Mouse (Mus musculus): ENCODE measurements around the gene Gm10717. TPM values are rescaled to one million over a fixed set of nuclear protein-coding genes. Genes with fewer than 3 reads are reported as not detected.
"Not testable (repeated sequence)": the region's sequence is repeated elsewhere in the genome, so short reads cannot be mapped to it uniquely, and the experiment has no call there.

Gm10717 gene
- not detected for total RNA-seq (2018; cell fraction: chromatin; rRNA removed)
- not detected for total RNA-seq (2018; cell fraction: cytosol; rRNA removed)
- total RNA-seq (2018; cell fraction: nucleus; rRNA removed), result under 1 TPM in 1 of 26 experiments, not detected in 25; 0.90 TPM
- polyA plus RNA-seq (2018), result not detected in 3 replicates

DNA sequence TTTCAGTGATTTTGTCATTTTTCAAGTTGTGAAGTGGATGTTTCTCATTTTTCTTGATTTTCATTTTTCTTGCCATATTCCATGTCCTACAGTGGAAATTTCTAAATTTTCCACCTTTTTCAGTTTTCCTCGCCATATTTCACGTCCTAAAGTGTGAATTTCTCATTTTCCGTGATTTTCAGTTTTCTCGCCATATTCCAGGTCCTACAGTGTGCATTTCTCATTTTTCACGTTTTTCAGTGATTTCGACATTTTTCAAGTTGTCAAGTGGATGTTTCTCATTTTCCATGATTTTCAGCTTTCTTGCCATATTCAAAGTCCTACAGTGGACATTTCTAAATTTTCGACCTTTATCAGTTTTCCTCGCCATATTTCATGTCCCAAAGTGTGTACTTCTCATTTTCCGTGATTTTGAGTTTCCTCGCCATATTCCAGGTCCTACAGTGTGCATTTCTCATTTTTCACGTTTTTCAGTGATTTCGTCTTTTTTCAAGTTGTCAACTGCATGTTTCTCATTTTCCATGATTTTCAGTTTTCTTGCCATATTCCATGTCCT, at the start of gene Gm10717:
Gm10717 (plus strand) TSS at position 506 of the 556 bp plus-strand sequence.
- 72% methylated on average over 12 of the region's 12 CpGs for WGBS (ENCODE audit: missing documents)
- not testable (repeated sequence) for H3K36me3 ChIP-seq (ENCODE audit: inconsistent target); H3K27ac ChIP-seq; H3K4me3 ChIP-seq (ENCODE audit: inconsistent target); H3K79me2 ChIP-seq (ENCODE audit: inconsistent target)

GRCm38 (mm10) chr9:3000445-3000972, 24.7 kb upstream of the Gm10717 start, which contains the start of gene Gm10722:
Gene Gm10722 (plus strand): TSS chr9:3000922.
- not testable (repeated sequence) for H3K36me3 ChIP-seq (ENCODE audit: inconsistent target); H3K4me3 ChIP-seq (ENCODE audit: inconsistent target); H3K79me2 ChIP-seq (ENCODE audit: inconsistent target); H3K27ac ChIP-seq
- WGBS (ENCODE audit: missing documents), result 75% methylated on average over 12 of the region's 12 CpGs

GRCm38 (mm10) chr9:3001006-3001405, 24.2 kb upstream of the Gm10717 start:
- not testable (repeated sequence) for H3K4me3 ChIP-seq (ENCODE audit: inconsistent target); H3K27ac ChIP-seq; H3K36me3 ChIP-seq (ENCODE audit: inconsistent target); H3K79me2 ChIP-seq (ENCODE audit: inconsistent target)
- 70% methylated on average over 8 of the region's 8 CpGs for WGBS (ENCODE audit: missing documents)

GRCm38 (mm10) chr9:3001948-3002659, 23.1 kb upstream of the Gm10717 start:
- not testable (repeated sequence) for H3K79me2 ChIP-seq (ENCODE audit: inconsistent target); H3K27ac ChIP-seq; H3K4me3 ChIP-seq (ENCODE audit: inconsistent target); H3K36me3 ChIP-seq (ENCODE audit: inconsistent target)
- WGBS (ENCODE audit: missing documents), result 77% methylated on average over 11 of the region's 11 CpGs

- whole genome bisulfite sequencing (ENCODE audit: missing documents), result 78% methylated on average over 9 of the region's 14 CpGs
- H3K36me3 ChIP-seq (ENCODE audit: inconsistent target); H3K27ac ChIP-seq; H3K79me2 ChIP-seq (ENCODE audit: inconsistent target); H3K4me3 ChIP-seq (ENCODE audit: inconsistent target): not testable (repeated sequence)
Observed at GRCm38 (mm10) chr9:3002794-3003396, 22.3 kb upstream of the Gm10717 start, which contains the start of gene Gm11168. Gene Gm11168 (plus strand): TSS chr9:3003346.

DNA sequence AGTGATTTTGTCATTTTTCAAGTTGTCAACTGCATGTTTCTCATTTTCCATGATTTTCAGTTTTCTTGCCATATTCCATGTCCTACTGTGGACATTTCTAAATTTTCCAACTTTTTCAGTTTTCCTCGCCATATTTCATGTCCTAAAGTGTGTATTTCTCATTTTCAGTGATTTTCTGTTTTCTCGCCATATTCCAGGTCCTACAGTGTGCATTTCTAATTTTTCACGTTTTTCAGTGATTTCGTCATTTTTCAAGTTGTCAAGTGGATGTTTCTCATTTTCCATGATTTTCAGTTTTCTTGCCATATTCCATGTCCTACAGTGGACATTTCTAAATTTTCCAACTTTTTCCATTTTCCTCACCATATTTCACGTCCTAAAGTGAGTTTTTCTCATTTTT, 19.0 kb upstream of the Gm10717 start:
- not testable (repeated sequence) for H3K36me3 ChIP-seq (ENCODE audit: inconsistent target); H3K27ac ChIP-seq; H3K4me3 ChIP-seq (ENCODE audit: inconsistent target); H3K79me2 ChIP-seq (ENCODE audit: inconsistent target)
- WGBS (ENCODE audit: missing documents), result 76% methylated on average over 5 of the region's 5 CpGs

- not testable (repeated sequence) for H3K36me3 ChIP-seq (ENCODE audit: inconsistent target); H3K4me3 ChIP-seq (ENCODE audit: inconsistent target); H3K27ac ChIP-seq; H3K79me2 ChIP-seq (ENCODE audit: inconsistent target)
- WGBS (ENCODE audit: missing documents), result 76% methylated on average over 7 of the region's 8 CpGs
Observed at GRCm38 (mm10) chr9:3006636-3007035, 18.6 kb upstream of the Gm10717 start.

DNA sequence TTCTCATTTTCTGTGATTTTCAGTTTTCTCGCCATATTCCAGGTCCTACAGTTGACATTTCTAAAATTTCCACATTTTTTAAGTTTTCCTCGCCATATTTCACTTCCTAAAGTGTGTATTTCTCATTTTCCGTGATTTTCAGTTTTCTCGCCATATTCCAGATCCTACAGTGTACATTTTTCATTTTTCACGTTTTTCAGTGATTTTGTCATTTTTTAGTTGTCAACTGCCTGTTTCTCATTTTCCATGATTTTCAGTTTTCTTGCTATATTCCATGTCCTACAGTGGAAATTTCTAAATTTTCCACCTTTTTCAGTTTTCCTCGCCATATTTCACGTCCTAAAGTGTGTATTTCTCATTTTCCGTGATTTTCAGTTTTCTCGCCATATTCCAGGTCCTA, 17.9 kb upstream of the Gm10717 start:
- 77% methylated on average over 9 of the region's 9 CpGs for WGBS (ENCODE audit: missing documents)
- H3K36me3 ChIP-seq (ENCODE audit: inconsistent target); H3K27ac ChIP-seq; H3K4me3 ChIP-seq (ENCODE audit: inconsistent target); H3K79me2 ChIP-seq (ENCODE audit: inconsistent target): not testable (repeated sequence)

- H3K79me2 ChIP-seq (ENCODE audit: inconsistent target); H3K27ac ChIP-seq; H3K36me3 ChIP-seq (ENCODE audit: inconsistent target); H3K4me3 ChIP-seq (ENCODE audit: inconsistent target): not testable (repeated sequence)
- WGBS (ENCODE audit: missing documents), result no CpG with 5 or more reads among the region's 5 CpGs
Observed at GRCm38 (mm10) chr9:3009331-3009730, 15.9 kb upstream of the Gm10717 start.

DNA sequence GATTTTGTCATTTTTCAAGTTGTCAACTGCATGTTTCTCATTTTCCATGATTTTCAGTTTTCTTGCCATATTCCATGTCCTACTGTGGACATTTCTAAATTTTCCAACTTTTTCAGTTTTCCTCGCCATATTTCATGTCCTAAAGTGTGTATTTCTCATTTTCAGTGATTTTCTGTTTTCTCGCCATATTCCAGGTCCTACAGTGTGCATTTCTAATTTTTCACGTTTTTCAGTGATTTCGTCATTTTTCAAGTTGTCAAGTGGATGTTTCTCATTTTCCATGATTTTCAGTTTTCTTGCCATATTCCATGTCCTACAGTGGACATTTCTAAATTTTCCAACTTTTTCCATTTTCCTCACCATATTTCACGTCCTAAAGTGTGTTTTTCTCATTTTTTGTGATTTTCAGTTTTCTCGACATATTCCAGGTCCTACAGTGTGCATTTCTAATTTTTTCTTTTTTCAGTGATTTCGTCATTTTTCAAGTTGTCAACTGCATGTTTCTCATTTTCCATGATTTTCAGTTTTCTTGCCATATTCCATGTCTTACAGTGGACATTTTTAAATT, 13.1 kb upstream of the Gm10717 start:
- not testable (repeated sequence) for H3K36me3 ChIP-seq (ENCODE audit: inconsistent target); H3K4me3 ChIP-seq (ENCODE audit: inconsistent target); H3K79me2 ChIP-seq (ENCODE audit: inconsistent target); H3K27ac ChIP-seq
- 80% methylated on average over 4 of the region's 7 CpGs for WGBS (ENCODE audit: missing documents)

- H3K27ac ChIP-seq; H3K4me3 ChIP-seq (ENCODE audit: inconsistent target); H3K36me3 ChIP-seq (ENCODE audit: inconsistent target); H3K79me2 ChIP-seq (ENCODE audit: inconsistent target): not testable (repeated sequence)
- WGBS (ENCODE audit: missing documents), result 43% methylated on average over 1 of the region's 11 CpGs
Observed at GRCm38 (mm10) chr9:3012733-3013279, 12.4 kb upstream of the Gm10717 start, which contains the start of gene Gm10721. Gene Gm10721 (plus strand): TSS chr9:3013140.

DNA sequence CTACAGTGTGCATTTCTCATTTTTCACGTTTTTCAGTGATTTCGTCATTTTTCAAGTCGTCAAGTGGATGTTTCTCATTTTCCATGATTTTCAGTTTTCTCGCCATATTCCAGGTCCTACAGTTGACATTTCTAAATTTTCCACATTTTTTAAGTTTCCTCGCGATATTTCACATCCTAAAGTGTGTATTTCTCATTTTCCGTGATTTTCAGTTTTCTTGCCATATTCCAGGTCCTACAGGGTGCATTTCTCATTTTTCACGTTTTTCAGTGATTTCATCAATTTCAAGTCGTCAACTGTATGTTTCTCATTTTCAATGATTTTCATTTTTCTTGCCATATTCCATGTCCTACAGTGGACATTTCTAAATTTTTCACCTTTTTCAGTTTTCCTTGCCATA, 9.9 kb upstream of the Gm10717 start, which contains the start of gene Gm10720:
Gm10720 (plus strand) TSS at position 301 of the 400 bp plus-strand sequence.
- not testable (repeated sequence) for H3K4me3 ChIP-seq (ENCODE audit: inconsistent target); H3K79me2 ChIP-seq (ENCODE audit: inconsistent target); H3K36me3 ChIP-seq (ENCODE audit: inconsistent target); H3K27ac ChIP-seq
- 60% methylated on average over 9 of the region's 9 CpGs for WGBS (ENCODE audit: missing documents)

- H3K36me3 ChIP-seq (ENCODE audit: inconsistent target); H3K79me2 ChIP-seq (ENCODE audit: inconsistent target); H3K4me3 ChIP-seq (ENCODE audit: inconsistent target); H3K27ac ChIP-seq: not testable (repeated sequence)
- 75% methylated on average over 6 of the region's 6 CpGs for WGBS (ENCODE audit: missing documents)
Observed at GRCm38 (mm10) chr9:3015896-3016295, 9.3 kb upstream of the Gm10717 start.

- not testable (repeated sequence) for H3K36me3 ChIP-seq (ENCODE audit: inconsistent target); H3K79me2 ChIP-seq (ENCODE audit: inconsistent target)
- 50% methylated on average over 4 of the region's 9 CpGs for WGBS (ENCODE audit: missing documents)
Observed at GRCm38 (mm10) chr9:3017108-3017507, 8.1 kb upstream of the Gm10717 start, which contains the start of gene Gm10719. Gene Gm10719 (plus strand): TSS chr9:3017408.

More at GRCm38 (mm10) chr9:3017108-3017507, 8.1 kb upstream of the Gm10717 start, which contains the start of gene Gm10719:
- not testable (repeated sequence) for H3K4me3 ChIP-seq (ENCODE audit: inconsistent target); H3K27ac ChIP-seq
